Mouse (Mus musculus) CH12.LX (cell line): Measurements from ENCODE around the gene Wdr91. TPM values are rescaled to one million over a fixed set of nuclear protein-coding genes. Genes with fewer than 3 reads are reported as not detected.

Experiments used
- DNase-seq: peaks from one replicate; pipeline ENCODE4 v3.0.0-alpha.2; 2013; ENCODE audit errors: extremely low read depth
- H3K27ac ChIP-seq: 2 replicates; pipeline ENCODE4 v1.5.1; 2012; ENCODE audit warnings: low read depth, mild to moderate bottlenecking, control low read depth, moderate library complexity; ENCODE audit not compliant: insufficient read depth
- H3K27me3 ChIP-seq: replicated peaks from 2 replicates; pipeline ENCODE3; 2012; ENCODE audit warnings: inconsistent platforms
- H3K36me3 ChIP-seq, 2 experiments: replicated peaks in 1 of 2; 2 replicates each; pipeline versions ENCODE3 to v1.6.1; 2012; ENCODE audit warnings: inconsistent platforms in 1 of 2, low read length in 1 of 2, mild to moderate bottlenecking in 1 of 2, mixed read lengths in 1 of 2, moderate library complexity in 1 of 2; ENCODE audit not compliant: control insufficient read depth in 1 of 2, insufficient read depth in 1 of 2
- H3K4me1 ChIP-seq, 2 experiments: 2 replicates each; pipeline ENCODE4 v1.6.1; 2012; ENCODE audit warnings: inconsistent platforms in 1 of 2, moderate library complexity in 1 of 2; ENCODE audit not compliant: insufficient read depth in 2 of 2, control insufficient read depth in 1 of 2
- H3K4me2 ChIP-seq: 2 replicates; pipeline ENCODE4 v1.6.1; 2012; ENCODE audit warnings: low read depth, mild to moderate bottlenecking, control low read depth; ENCODE audit not compliant: poor library complexity, insufficient read depth, severe bottlenecking
- H3K4me3 ChIP-seq, 3 experiments: fragments of 150-350 bp in 1 of 3; sonication (generic) in 1 of 3; replicated peaks in 1 of 3; 2 replicates each; pipeline versions ENCODE3 to v1.5.1; 2011 to 2012; ENCODE audit warnings: low read depth in 2 of 3, low read length in 2 of 3, mild to moderate bottlenecking in 2 of 3, moderate library complexity in 2 of 3, control low read depth in 1 of 3, improper control_type of control experiment in 1 of 3, inconsistent platforms in 1 of 3, mixed read lengths in 1 of 3; ENCODE audit not compliant: poor library complexity in 1 of 3
- H3K79me2 ChIP-seq: replicated peaks from 2 replicates; pipeline ENCODE4 v1.6.1; 2012; ENCODE audit warnings: mild to moderate bottlenecking, moderate library complexity; ENCODE audit not compliant: control insufficient read depth, poor library complexity, insufficient read depth, severe bottlenecking; ENCODE audit errors: extremely low read depth
- H3K9ac ChIP-seq: 2 replicates; pipeline ENCODE4 v1.6.1; 2012; ENCODE audit warnings: low read depth, mild to moderate bottlenecking, control low read depth, moderate library complexity; ENCODE audit not compliant: insufficient read depth
- H3K9me3 ChIP-seq: replicated peaks from 2 replicates; pipeline ENCODE3; 2012; ENCODE audit warnings: low read length, inconsistent platforms, mixed read lengths
- CHD1 ChIP-seq: IDR thresholded peaks from 2 replicates; pipeline ENCODE4 v1.6.1; 2012; ENCODE audit warnings: low read depth, low read length, improper control_type of control experiment, inconsistent platforms
- CTCF ChIP-seq, 2 experiments: IDR thresholded peaks in 1 of 2; conservative IDR thresholded peaks in 1 of 2; 2 replicates each; pipeline ENCODE4 v1.5.1; 2011 to 2012; ENCODE audit warnings: low read depth in 2 of 2, low read length in 2 of 2, improper control_type of control experiment in 1 of 2, inconsistent platforms in 1 of 2, mild to moderate bottlenecking in 1 of 2, moderate library complexity in 1 of 2
- ELF1 ChIP-seq: IDR thresholded peaks from 2 replicates; pipeline ENCODE4 v1.6.1; 2014; ENCODE audit warnings: low read depth, mild to moderate bottlenecking, inconsistent platforms, low read length, improper control_type of control experiment
- IRF4 ChIP-seq: IDR thresholded peaks from 2 replicates; pipeline ENCODE4 v1.6.1; 2014; ENCODE audit warnings: low read depth, mild to moderate bottlenecking, inconsistent platforms, low read length, improper control_type of control experiment
- JUND ChIP-seq: conservative IDR thresholded peaks from 2 replicates; pipeline ENCODE4 v1.6.1; 2011; ENCODE audit warnings: low read depth, low read length, improper control_type of control experiment
- KAT2A ChIP-seq: IDR thresholded peaks from 2 replicates; pipeline ENCODE4 v1.6.1; 2012; ENCODE audit warnings: low read length, improper control_type of control experiment, inconsistent platforms; ENCODE audit not compliant: insufficient replicate concordance
- MAFK ChIP-seq: IDR thresholded peaks from 2 replicates; pipeline ENCODE4 v1.6.1; 2011; ENCODE audit warnings: low read length, improper control_type of control experiment; ENCODE audit not compliant: insufficient replicate concordance
- MAZ ChIP-seq: IDR thresholded peaks from 2 replicates; pipeline ENCODE4 v1.6.1; 2012; ENCODE audit warnings: low read depth, mild to moderate bottlenecking, inconsistent platforms, low read length, improper control_type of control experiment, moderate library complexity
- MEF2A ChIP-seq: IDR thresholded peaks from 2 replicates; pipeline ENCODE4 v1.6.1; 2014; ENCODE audit warnings: low read depth, mild to moderate bottlenecking, inconsistent platforms, low read length, improper control_type of control experiment, borderline replicate concordance
- MXI1 ChIP-seq: IDR thresholded peaks from 2 replicates; pipeline ENCODE4 v1.6.1; 2011; ENCODE audit warnings: mild to moderate bottlenecking, low read depth, low read length, improper control_type of control experiment
- NRF1 ChIP-seq: IDR thresholded peaks from 2 replicates; pipeline ENCODE4 v1.6.1; 2014; ENCODE audit warnings: low read depth, mild to moderate bottlenecking, inconsistent platforms, low read length, improper control_type of control experiment, moderate library complexity
- PAX5 ChIP-seq: IDR thresholded peaks from 2 replicates; pipeline ENCODE4 v1.6.1; 2012; ENCODE audit warnings: low read length, inconsistent platforms, mixed read lengths
- RAD21 ChIP-seq: IDR thresholded peaks from 2 replicates; pipeline ENCODE4 v1.6.1; 2011; ENCODE audit warnings: low read depth, mild to moderate bottlenecking, low read length, improper control_type of control experiment, moderate library complexity
- RCOR1 ChIP-seq: conservative IDR thresholded peaks from 2 replicates; pipeline ENCODE4 v1.6.1; 2012; ENCODE audit warnings: low read depth, mild to moderate bottlenecking, inconsistent platforms, low read length, improper control_type of control experiment
- SMC3 ChIP-seq: IDR thresholded peaks from 2 replicates; pipeline ENCODE4 v1.6.1; 2011; ENCODE audit warnings: low read depth, low read length, improper control_type of control experiment
- TBP ChIP-seq: conservative IDR thresholded peaks from 2 replicates; pipeline ENCODE4 v1.6.1; 2011; ENCODE audit warnings: low read depth, low read length, improper control_type of control experiment
- TCF12 ChIP-seq: IDR thresholded peaks from 2 replicates; pipeline ENCODE4 v1.6.1; 2014; ENCODE audit warnings: low read depth, mild to moderate bottlenecking, inconsistent platforms, low read length, improper control_type of control experiment
- UBTF ChIP-seq: IDR thresholded peaks from 2 replicates; pipeline ENCODE4 v1.6.1; 2012; ENCODE audit warnings: low read depth, mild to moderate bottlenecking, inconsistent platforms, low read length, improper control_type of control experiment, moderate library complexity
- ZC3H11A ChIP-seq: IDR thresholded peaks from 2 replicates; pipeline ENCODE4 v1.6.1; 2012; ENCODE audit warnings: low read depth, mild to moderate bottlenecking, inconsistent platforms, low read length, improper control_type of control experiment
- ZMIZ1 ChIP-seq: IDR thresholded peaks from 2 replicates; pipeline ENCODE4 v1.6.1; 2012; ENCODE audit warnings: low read depth, mild to moderate bottlenecking, inconsistent platforms, low read length, improper control_type of control experiment
- dilution Hi-C: fragments of 300-500 bp; cut with MboI; formaldehyde crosslinking; loops from 2 replicates; pipeline ENCODE4 v1.14.3; 2020; ENCODE audit warnings: low sequenced_read_pairs; ENCODE audit not compliant: extremely low pct_unique_long_range_greater_than_20kb, extremely low pct_ligation_motif_present
- in situ Hi-C: fragments of 300-500 bp; cut with MboI; formaldehyde crosslinking; loops from 3 replicates; pipeline ENCODE4 v1.14.3; 2019; ENCODE audit warnings: low sequenced_read_pairs, low pct_ligation_motif_present, low pct_unique_long_range_greater_than_20kb, mixed read lengths
- polyA plus RNA-seq: library from polyadenylated mRNA; unstranded; fragments of >175 nt; gene quantifications from 2 replicates; pipeline ENCODE4 v1.2.1, GENCODE M21; 2012; ENCODE audit warnings: low read depth; ENCODE audit not compliant: insufficient read length
- total RNA-seq, 2 experiments: library from RNA; depleted of rRNA; stranded (reverse); fragments of 300-350 nt in 1 of 2; fragments of >200 nt in 1 of 2; gene quantifications; 2 replicates each; pipeline ENCODE4 v1.2.3; 2012 to 2014

The Wdr91 gene
- total and polyA plus RNA-seq, 3 experiments: 10.6 to 26.5 (median 19.2) TPM

DNA sequence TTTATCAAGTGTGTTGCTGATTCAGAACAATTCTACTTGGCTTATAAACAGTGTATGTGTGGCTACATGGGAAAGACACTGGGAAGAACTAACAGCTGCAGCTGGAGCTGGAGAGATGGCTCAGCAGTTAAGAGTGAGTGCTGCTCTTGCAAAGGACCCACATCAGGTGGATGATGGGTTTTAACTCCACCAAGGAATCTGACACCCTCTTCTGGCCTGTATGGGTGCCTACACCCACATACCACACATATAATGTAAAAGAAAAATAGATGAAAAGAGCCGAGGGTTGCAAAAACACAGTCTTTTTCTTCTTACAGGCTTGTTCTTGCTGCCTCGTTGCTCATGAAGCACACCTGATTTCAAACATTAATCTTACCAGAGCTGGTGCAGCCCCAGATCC, 4.6 kb downstream of the Wdr91 start:
- no peak overlapping the region for H3K9ac ChIP-seq
- dilution Hi-C loops: no loop called here

DNA sequence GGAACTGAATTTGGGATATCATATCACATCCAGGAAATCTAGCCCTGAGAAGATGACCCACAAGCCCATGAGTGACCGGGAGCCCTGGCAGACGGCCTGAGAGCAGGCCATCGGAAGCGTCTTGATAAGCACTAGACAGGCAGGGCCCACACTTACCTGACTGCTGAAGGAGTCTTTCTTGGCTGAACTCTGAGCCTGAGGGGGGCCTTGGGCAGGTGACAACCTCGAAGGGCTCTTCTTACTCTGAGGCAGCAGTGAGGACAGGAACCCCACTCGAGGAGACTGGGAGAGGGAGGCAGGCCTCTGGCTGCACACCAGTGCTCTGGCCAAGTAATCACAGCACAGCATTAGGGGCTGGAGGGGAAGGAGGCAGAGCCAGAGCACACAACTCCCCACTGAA, 6.3 kb downstream of the Wdr91 start:
- Histone ChIP-seq H3K9me3 (no peaks in the 10 kb centered on the region), H3K36me3 (peaks cover 38 to 91% of the 10 kb centered on the region in 2 experiments), H3K4me3 (no peak overlapping the region), H3K27me3 (no peaks in the 10 kb centered on the region), H3K79me2 (peaks cover under 1% of the 10 kb centered on the region), H3K4me1 (peaks cover 10 to 46% of the 10 kb centered on the region in 2 experiments), H3K9ac (no peak overlapping the region), H3K27ac (no peak overlapping the region), H3K4me2 (no peak overlapping the region)
- no peak for TF ChIP-seq ZMIZ1
- TF ChIP-seq CHD1: no peak
- TF ChIP-seq ZC3H11A: no peak
- TF ChIP-seq MAZ: no peak
- no peak for TF ChIP-seq IRF4
- no peak for TF ChIP-seq MEF2A
- no peak for TF ChIP-seq KAT2A
- TF ChIP-seq SMC3: no peak
- no peak for TF ChIP-seq MXI1
- TF ChIP-seq CTCF (conservative IDR thresholded peaks at IDR 0.05 in 1 of 2, IDR thresholded peaks at IDR 0.05 in 1 of 2; ENCODE audit: low read depth in 2 of 2, low read length in 2 of 2): no peak
- in situ Hi-C loops: no loop called here
- no peak for DNase-seq
- dilution Hi-C loops: no loop called here

More for the DNA sequence above, 4.6 kb downstream of the Wdr91 start:
- no peak overlapping the region for H3K27ac ChIP-seq
- no peak overlapping the region for H3K4me2 ChIP-seq
- peaks cover 32 to 75% of the 10 kb centered on the region in 2 experiments for H3K36me3 ChIP-seq
- in situ Hi-C loops: no loop called here
- no peaks in the 10 kb centered on the region for H3K27me3 ChIP-seq
- TF ChIP-seq RCOR1: no peak
- no peak; the same call in none of the 2 replicates for TF ChIP-seq RAD21
- no peak for TF ChIP-seq SMC3
- no peak for TF ChIP-seq CHD1
- TF ChIP-seq CTCF (conservative IDR thresholded peaks at IDR 0.05 in 1 of 2, IDR thresholded peaks at IDR 0.05 in 1 of 2; ENCODE audit: low read depth in 2 of 2, low read length in 2 of 2): peak in 1 of 2 experiments; percentile 31; a peak in 2 of 4 replicates
- no peak for DNase-seq
- no peak overlapping the region for H3K4me3 ChIP-seq
- H3K9me3 ChIP-seq: no peaks in the 10 kb centered on the region
- H3K79me2 ChIP-seq: peaks cover 6% of the 10 kb centered on the region
- peaks cover 10 to 51% of the 10 kb centered on the region in 2 experiments for H3K4me1 ChIP-seq

- peaks cover 10 to 41% of the 10 kb centered on the region in 2 experiments for H3K4me1 ChIP-seq
- H3K9ac ChIP-seq: no peak overlapping the region
- peaks cover 43 to 93% of the 10 kb centered on the region in 2 experiments for H3K36me3 ChIP-seq
- no peaks in the 10 kb centered on the region; the same call in 1 of the 2 replicates for H3K79me2 ChIP-seq
- no peak overlapping the region for H3K27ac ChIP-seq
- DNase-seq: no peak
- TF ChIP-seq TBP (no peak), RAD21 (no peak), KAT2A (no peak), SMC3 (no peak), MAFK (no peak), NRF1 (no peak), UBTF (no peak), PAX5 (no peak), CHD1 (no peak), ELF1 (no peak), TCF12 (no peak), JUND (no peak)
- H3K27me3 ChIP-seq: no peaks in the 10 kb centered on the region
- H3K4me3 ChIP-seq: no peak overlapping the region
- no peak overlapping the region for H3K4me2 ChIP-seq
- in situ Hi-C loops (no loop called here), dilution Hi-C loops (no loop called here)
- H3K9me3 ChIP-seq: no peaks in the 10 kb centered on the region
Observed at GRCm38 (mm10) chr6:34903851-34904250, 6.8 kb downstream of the Wdr91 start.
